Mouse (Mus musculus) kidney, adult 2 months (tissue): ENCODE data around the gene Camk2n2. TPM values are rescaled to one million over a fixed set of nuclear protein-coding genes. Genes with fewer than 3 reads are reported as not detected.
A peak's percentile ranks its signal among the peaks of the same experiment; 100 is the strongest.
"Not testable (repeated sequence)": the region's sequence is repeated elsewhere in the genome, so short reads cannot be mapped to it uniquely, and the experiment has no call there.

Experiments used
- DNase-seq: peaks from one replicate; pipeline ENCODE4 v3.0.0; 2021
- H3K27ac ChIP-seq: fragments of 200-500 bp; 2 replicates; pipeline ENCODE4 v1.5.1; 2012; ENCODE audit warnings: low read depth, low read length, control low read depth, inconsistent platforms; ENCODE audit not compliant: insufficient read depth
- H3K27me3 ChIP-seq: fragments of 200-500 bp; replicated peaks from 2 replicates; pipeline ENCODE4 v1.6.1; 2012; ENCODE audit warnings: mild to moderate bottlenecking, moderate library complexity, low read length, inconsistent platforms; ENCODE audit not compliant: control insufficient read depth, insufficient read depth
- H3K36me3 ChIP-seq: fragments of 200-500 bp; 2 replicates; pipeline ENCODE4 v1.6.1; 2012; ENCODE audit warnings: mild to moderate bottlenecking, moderate library complexity, low read length, inconsistent platforms; ENCODE audit not compliant: control insufficient read depth, insufficient read depth
- H3K4me1 ChIP-seq: fragments of 200-500 bp; 2 replicates; pipeline ENCODE4 v1.6.1; 2011; ENCODE audit warnings: low read length; ENCODE audit not compliant: control insufficient read depth, insufficient read depth
- H3K4me3 ChIP-seq: fragments of 200-500 bp; 2 replicates; pipeline ENCODE4 v1.5.1; 2011; ENCODE audit warnings: mild to moderate bottlenecking, low read depth, low read length, control low read depth; ENCODE audit not compliant: insufficient read depth
- CTCF ChIP-seq: fragments of 200-500 bp; conservative IDR thresholded peaks from 2 replicates; pipeline ENCODE4 v1.5.1; 2011; ENCODE audit warnings: low read depth, mild to moderate bottlenecking, control low read depth, low read length, moderate library complexity, mixed read lengths; ENCODE audit not compliant: insufficient read depth, insufficient read length
- POLR2A ChIP-seq: fragments of 200-500 bp; IDR thresholded peaks from one replicate; pipeline ENCODE4 v1.6.1; 2011; ENCODE audit warnings: low read depth, low read length, control low read depth
- WGBS: fragments of 180-500 bp; shearing (Covaris S2); methylation state at CpG from one replicate; pipeline ENCODE4 v1.1.7; 2018; 5-methylcytosine and 5-hydroxymethylcytosine counted together
- polyA plus RNA-seq: library from polyadenylated mRNA; depleted of rRNA; stranded (reverse); fragments of >200 nt; gene quantifications from 2 replicates; pipeline ENCODE4 v1.2.3, GENCODE M21; 2012; rRNA removed

The Camk2n2 gene
- 5.4 and 5.8 TPM in 2 replicates for polyA plus RNA-seq

DNA sequence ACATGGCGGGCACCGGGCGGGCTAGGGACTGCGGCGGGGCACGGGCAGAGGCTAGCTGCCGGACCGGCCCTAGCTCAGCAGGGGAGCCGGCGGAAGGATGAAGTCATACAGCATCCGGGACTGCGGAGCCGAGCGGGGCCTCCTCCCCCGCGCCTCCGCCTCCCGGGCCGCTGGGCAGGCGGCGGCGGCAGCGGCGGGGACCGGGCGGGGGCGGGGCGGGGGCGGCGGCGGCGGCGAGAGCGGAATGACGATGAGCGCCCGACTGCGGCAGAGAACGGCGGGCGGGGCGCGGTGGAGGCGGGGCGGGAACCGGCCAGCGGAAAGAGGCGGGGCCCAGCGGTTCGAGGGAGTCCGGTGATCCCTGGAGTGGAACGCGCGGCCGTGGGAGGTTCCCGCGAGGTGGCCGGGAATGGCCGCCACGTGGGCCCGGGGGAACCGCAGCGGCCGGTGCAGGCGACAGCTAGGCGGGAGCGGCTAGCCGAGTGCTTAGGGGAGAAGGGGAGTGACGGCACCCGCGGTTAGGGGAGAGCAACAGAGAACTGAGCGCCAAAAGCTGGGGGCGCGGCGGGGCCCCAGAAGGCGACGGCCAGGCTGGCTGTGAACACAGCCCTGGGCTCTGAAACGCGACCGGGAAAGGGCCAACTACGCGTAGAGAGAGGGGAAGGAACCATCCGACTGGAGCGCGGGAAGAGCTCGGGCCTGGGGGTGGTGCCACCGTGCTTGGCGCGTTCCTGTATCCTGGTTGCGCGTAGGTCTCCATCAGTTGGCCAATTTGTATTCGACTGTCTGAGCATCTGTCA, at the start of gene Camk2n2:
Gene Camk2n2, minus strand, starts transcription at position 97 of the 800 bp plus-strand sequence.
- 1% methylated on average over 79 of the region's 92 CpGs for WGBS
- H3K27ac ChIP-seq = no peak within 1 kb of the TSS

DNA sequence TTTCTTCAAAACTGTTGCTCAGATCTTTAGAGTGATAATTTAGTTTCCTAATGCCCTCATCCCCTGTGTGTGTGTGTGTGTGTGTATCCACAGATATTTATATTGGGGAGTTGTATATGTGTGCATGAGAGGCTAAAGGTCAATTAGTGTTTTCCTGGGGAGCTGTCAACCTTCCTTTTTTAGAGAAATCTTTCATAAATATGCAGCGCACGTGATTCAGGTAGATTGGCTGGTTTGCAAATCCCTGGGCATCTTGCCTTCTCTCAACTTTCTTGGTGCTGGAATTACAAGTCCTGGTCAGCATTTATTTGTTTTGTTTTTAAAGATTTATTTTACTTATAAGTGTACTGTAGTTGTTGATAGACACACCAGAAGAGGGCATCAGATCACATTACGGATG, 49.2 kb upstream of the Camk2n2 start:
- H3K4me1 ChIP-seq = peaks cover 5% of the 10 kb centered on the region; the same call in 1 of the 2 replicates
- no peaks in the 10 kb centered on the region for H3K27me3 ChIP-seq
- 85% methylated on average over 3 of the region's 3 CpGs for WGBS
- no peak for TF ChIP-seq POLR2A
- no peak for DNase-seq
- no peak overlapping the region for H3K4me3 ChIP-seq
- no peak overlapping the region for H3K27ac ChIP-seq
- no peaks in the 10 kb centered on the region for H3K36me3 ChIP-seq

More for the DNA sequence above, at the start of gene Camk2n2:
- Histone ChIP-seq H3K27me3 (no peaks in the 10 kb centered on the region), H3K4me3 (peak within 1 kb of the TSS; percentile 48), H3K36me3 (no peaks in the 10 kb centered on the region), H3K4me1 (no peaks in the 10 kb centered on the region)
- no peak for TF ChIP-seq CTCF
- TF ChIP-seq POLR2A = no peak
- peak; percentile 84 for DNase-seq

DNA sequence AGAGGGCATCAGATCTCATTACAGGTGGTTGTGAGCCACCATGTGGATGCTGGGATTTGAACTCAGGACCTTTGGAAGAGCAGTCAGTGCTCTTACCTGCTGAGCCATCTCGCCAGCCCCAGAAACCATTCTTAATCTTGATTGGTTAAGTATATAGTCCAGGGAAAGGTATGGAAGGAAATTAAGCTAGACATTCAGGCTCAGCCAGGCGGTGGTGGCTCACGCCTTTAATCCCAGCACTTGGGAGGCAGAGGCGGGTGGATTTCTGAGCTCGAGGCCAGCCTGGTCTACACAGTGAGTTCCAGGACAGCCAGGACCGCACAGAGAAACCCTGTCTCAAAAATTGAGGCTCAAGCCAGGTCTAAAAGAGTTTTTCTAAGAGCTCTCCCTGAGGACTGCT, 46.9 kb upstream of the Camk2n2 start, which contains the start of gene Eif4g1:
Gene Eif4g1, plus strand, starts transcription at position 301 of the 400 bp plus-strand sequence.
- H3K27ac ChIP-seq, H3K4me1 ChIP-seq, H3K36me3 ChIP-seq, H3K27me3 ChIP-seq, H3K4me3 ChIP-seq, DNase-seq: not testable (repeated sequence)
- WGBS = over 99% methylated on average over 5 of the region's 6 CpGs

DNA sequence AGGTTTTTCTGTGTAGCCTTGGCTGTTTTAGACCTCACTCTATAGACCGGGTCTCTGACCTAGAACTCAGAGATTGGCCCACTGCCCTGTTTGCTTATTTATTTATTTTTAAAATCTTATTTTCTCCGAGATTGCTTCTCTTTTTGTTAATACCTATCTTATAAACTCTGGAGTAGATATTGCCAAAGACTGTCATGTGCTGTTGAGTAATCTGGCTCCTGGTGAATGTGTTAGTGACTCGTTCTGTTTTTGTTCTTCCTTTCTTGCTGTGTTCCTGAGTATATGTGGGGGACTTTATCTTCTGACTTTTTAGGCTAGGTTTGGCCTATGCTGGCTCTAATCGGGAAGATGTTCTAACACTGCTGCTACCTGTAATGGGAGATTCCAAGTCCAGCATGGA, 36.6 kb upstream of the Camk2n2 start:
- Histone ChIP-seq H3K36me3 (peaks cover 18% of the 10 kb centered on the region), H3K4me3 (no peak overlapping the region), H3K4me1 (no peaks in the 10 kb centered on the region; the same call in 1 of the 2 replicates), H3K27ac (no peak overlapping the region), H3K27me3 (no peaks in the 10 kb centered on the region)
- no peak for DNase-seq
- 92% methylated on average over 4 of the region's 4 CpGs for WGBS
- TF ChIP-seq CTCF = no peak
- no peak for TF ChIP-seq POLR2A

DNA sequence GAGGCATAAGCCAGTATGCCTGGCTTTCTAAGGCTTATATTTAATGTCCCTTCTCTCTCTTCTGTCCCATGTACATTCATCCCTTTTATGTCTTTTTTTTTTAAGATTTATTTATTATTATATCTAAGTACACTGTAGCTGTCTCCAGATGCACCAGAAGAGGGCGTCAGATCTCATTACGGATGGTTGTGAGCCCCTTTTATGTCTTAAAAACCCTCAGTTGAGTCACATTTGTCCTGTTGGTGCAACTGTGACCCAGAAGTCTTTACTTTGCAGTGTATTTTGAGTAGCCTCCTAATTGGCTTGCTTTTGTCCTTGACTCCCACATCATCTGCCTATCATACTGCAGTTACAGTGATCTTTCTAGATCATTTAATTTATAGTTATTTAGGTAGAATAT, 32.2 kb upstream of the Camk2n2 start:
- Histone ChIP-seq H3K36me3 (peaks cover 15% of the 10 kb centered on the region), H3K27ac (no peak overlapping the region), H3K4me3 (no peak overlapping the region), H3K4me1 (no peaks in the 10 kb centered on the region; the same call in 1 of the 2 replicates), H3K27me3 (no peaks in the 10 kb centered on the region)
- WGBS = 47% methylated on average over 2 of the region's 2 CpGs
- TF ChIP-seq CTCF (no peak), POLR2A (no peak)
- DNase-seq = no peak

- no peak for DNase-seq
- TF ChIP-seq POLR2A (no peak), CTCF (no peak)
- no peaks in the 10 kb centered on the region; the same call in 1 of the 2 replicates for H3K4me1 ChIP-seq
- H3K27ac ChIP-seq = peak overlapping the region; percentile 52; the same call in 1 of the 2 replicates
- H3K27me3 ChIP-seq = no peaks in the 10 kb centered on the region
- H3K36me3 ChIP-seq = peaks cover 9% of the 10 kb centered on the region
- WGBS = 6% methylated on average over 12 of the region's 12 CpGs
- peak overlapping the region; percentile 67 for H3K4me3 ChIP-seq
Observed at GRCm38 (mm10) chr16:20651947-20652310, 30.8 kb upstream of the Camk2n2 start.

- Histone ChIP-seq H3K27ac (peak within 1 kb of the TSS; percentile 52), H3K36me3 (peaks cover 4% of the 10 kb centered on the region; the same call in 1 of the 2 replicates), H3K4me1 (no peaks in the 10 kb centered on the region; the same call in 1 of the 2 replicates), H3K4me3 (peak within 1 kb of the TSS; percentile 67), H3K27me3 (no peaks in the 10 kb centered on the region)
- 1% methylated on average over 46 of the region's 46 CpGs for WGBS
- DNase-seq = peak; percentile 98
- TF ChIP-seq POLR2A (peak; percentile 42), CTCF (no peak)
Observed at GRCm38 (mm10) chr16:20651076-20651946, 30.2 kb upstream of the Camk2n2 start, which contains the start of gene Psmd2. TSS of gene Psmd2 (plus strand) at chr16:20651652.
